Mouse (Mus musculus): Measurements from ENCODE around the gene Pld1.
A peak's percentile ranks its signal among the peaks of the same experiment; 100 is the strongest.

The Pld1 gene

GRCm38 (mm10) chr3:27994175-27994990 lies 55.9 kb downstream of the Pld1 start:
- no peak for DNase-seq

- no peak for DNase-seq
These were observed 65.8 kb downstream of the Pld1 start for GRCm38 (mm10) chr3:28004321-28004720.

- no peak for DNase-seq
These were observed 69.2 kb downstream of the Pld1 start for GRCm38 (mm10) chr3:28007684-28008083.

- DNase-seq: no peak
These were observed 69.9 kb downstream of the Pld1 start for GRCm38 (mm10) chr3:28008369-28008768.

GRCm38 (mm10) chr3:28012177-28012576 lies 73.7 kb downstream of the Pld1 start:
- no peak for DNase-seq

GRCm38 (mm10) chr3:28013441-28013840 lies 74.9 kb downstream of the Pld1 start:
- DNase-seq: no peak

- DNase-seq: no peak
These were observed 78.5 kb downstream of the Pld1 start for GRCm38 (mm10) chr3:28017002-28017401.

GRCm38 (mm10) chr3:28019727-28020126 lies 81.2 kb downstream of the Pld1 start:
- no peak for DNase-seq

GRCm38 (mm10) chr3:28020404-28020803 lies 81.9 kb downstream of the Pld1 start:
- DNase-seq: no peak

- no peak for DNase-seq
These were observed 83.7 kb downstream of the Pld1 start for GRCm38 (mm10) chr3:28022191-28022590.

- peak; percentile 65 for DNase-seq
These were observed 88.4 kb downstream of the Pld1 start for GRCm38 (mm10) chr3:28026876-28027275.

- no peak for DNase-seq
These were observed 90.0 kb downstream of the Pld1 start for GRCm38 (mm10) chr3:28028456-28028855.

GRCm38 (mm10) chr3:28030860-28031259 lies 92.4 kb downstream of the Pld1 start:
- no peak for DNase-seq

- DNase-seq: no peak
These were observed 93.2 kb downstream of the Pld1 start for GRCm38 (mm10) chr3:28031643-28032243.

GRCm38 (mm10) chr3:28033898-28034297 lies 95.4 kb downstream of the Pld1 start:
- no peak for DNase-seq

GRCm38 (mm10) chr3:28034707-28035333 lies 96.3 kb downstream of the Pld1 start:
- no peak for DNase-seq

GRCm38 (mm10) chr3:28037320-28037932 lies 98.9 kb downstream of the Pld1 start:
- DNase-seq: peak; percentile 27

GRCm38 (mm10) chr3:28038106-28038505 lies 99.6 kb downstream of the Pld1 start:
- DNase-seq: no peak

- peak; percentile 31 for DNase-seq
These were observed 101.3 kb downstream of the Pld1 start for GRCm38 (mm10) chr3:28039760-28040159.

- DNase-seq: no peak
These were observed 102.7 kb downstream of the Pld1 start for GRCm38 (mm10) chr3:28041236-28041635.

- no peak for DNase-seq
These were observed 103.9 kb downstream of the Pld1 start for GRCm38 (mm10) chr3:28042366-28042765.

- DNase-seq: peak; percentile 66
These were observed 109.1 kb downstream of the Pld1 start for GRCm38 (mm10) chr3:28047599-28047998.

- DNase-seq: peak; percentile 36
These were observed 111.0 kb downstream of the Pld1 start for GRCm38 (mm10) chr3:28049526-28049925.
